Mouse (Mus musculus) neutrophil, adult 83 days (primary cell): ENCODE measurements around the gene Sdf4. TPM values are rescaled to one million over a fixed set of nuclear protein-coding genes. Genes with fewer than 3 reads are reported as not detected.

ENCODE experiments used
- total RNA-seq, 2 experiments: library from RNA; stranded (reverse); gene quantifications; one replicate each; pipeline ENCODE4 v1.2.4; 2023

The Sdf4 gene
- total RNA-seq: 100 to 1,000 TPM; 107 to 110 TPM

DNA sequence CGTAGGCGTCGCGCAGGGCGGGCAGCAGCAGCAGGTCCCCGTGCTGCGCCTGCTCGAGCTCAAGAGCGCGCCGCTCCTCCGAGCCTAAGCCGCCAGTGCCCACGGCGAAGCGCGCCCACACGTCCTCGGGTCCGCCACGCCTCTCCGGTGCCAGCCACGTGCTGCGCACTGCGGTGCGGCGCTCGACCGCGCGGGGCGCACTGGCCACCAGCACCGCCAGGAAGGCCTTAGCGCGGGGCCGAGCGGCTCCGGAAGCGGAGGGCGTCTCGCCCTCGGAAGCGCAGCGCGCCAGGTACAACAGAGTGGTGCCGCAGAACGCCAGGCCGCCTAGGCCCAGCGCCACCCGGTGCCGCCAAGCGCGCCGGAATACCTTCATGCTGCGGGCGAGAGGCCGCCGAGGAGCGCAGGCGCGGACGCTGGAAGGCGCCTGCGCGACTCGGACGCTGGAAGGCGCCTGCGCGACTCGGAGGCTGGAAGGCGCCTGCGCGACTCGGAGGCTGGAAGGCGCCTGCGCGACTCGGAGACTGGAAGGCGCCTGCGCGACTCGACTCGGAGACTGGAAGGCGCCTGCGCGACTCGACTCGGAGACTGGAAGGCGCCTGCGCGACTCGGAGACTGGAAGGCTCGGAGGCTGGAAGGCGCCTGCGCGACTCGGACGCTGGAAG lies at the start of gene Sdf4, which contains the start of gene B3galt6:
Gene Sdf4 (plus strand): TSS at position 632 of the 665 bp plus-strand sequence.
Gene B3galt6 (minus strand): TSS at position 409 of the 665 bp plus-strand sequence.

DNA sequence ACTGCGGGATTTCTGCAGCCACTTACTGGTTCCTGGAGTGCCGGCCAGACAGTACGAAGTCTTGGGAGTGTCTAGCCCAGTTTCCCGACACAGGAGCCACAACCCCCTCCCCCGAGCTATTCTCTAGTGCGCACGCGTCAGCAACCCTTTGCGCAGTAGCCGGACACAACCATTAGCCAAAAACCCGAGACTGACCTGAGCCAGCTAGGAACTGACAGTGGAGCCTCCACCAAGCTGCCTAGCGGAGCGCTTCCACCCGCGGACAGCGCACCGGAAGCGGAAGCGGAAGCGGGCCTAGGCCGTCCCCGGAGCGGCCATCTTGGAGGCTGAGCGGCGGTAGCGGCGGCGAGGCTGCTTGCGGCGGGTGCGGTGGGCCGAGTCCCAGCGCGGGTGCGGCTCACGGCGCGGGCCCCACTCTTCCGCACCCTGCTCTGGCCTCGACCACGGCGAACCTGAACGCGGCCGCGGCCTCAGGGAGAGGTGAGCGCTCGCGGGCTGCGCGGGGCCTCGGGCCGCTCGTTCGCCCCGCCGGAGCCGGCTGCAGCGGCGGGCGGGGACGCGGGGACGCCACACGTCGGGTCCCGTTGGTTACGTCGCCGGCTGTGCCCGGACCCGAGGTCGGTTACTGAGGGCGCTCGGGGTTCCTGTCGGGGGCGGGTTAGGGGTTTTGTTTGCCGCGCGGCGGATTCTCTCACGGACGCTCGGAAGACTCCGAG lies 49.0 kb upstream of the Sdf4 start, which contains the start of gene Ube2j2:
Gene Ube2j2 (plus strand): TSS at position 298 of the 716 bp plus-strand sequence.

DNA sequence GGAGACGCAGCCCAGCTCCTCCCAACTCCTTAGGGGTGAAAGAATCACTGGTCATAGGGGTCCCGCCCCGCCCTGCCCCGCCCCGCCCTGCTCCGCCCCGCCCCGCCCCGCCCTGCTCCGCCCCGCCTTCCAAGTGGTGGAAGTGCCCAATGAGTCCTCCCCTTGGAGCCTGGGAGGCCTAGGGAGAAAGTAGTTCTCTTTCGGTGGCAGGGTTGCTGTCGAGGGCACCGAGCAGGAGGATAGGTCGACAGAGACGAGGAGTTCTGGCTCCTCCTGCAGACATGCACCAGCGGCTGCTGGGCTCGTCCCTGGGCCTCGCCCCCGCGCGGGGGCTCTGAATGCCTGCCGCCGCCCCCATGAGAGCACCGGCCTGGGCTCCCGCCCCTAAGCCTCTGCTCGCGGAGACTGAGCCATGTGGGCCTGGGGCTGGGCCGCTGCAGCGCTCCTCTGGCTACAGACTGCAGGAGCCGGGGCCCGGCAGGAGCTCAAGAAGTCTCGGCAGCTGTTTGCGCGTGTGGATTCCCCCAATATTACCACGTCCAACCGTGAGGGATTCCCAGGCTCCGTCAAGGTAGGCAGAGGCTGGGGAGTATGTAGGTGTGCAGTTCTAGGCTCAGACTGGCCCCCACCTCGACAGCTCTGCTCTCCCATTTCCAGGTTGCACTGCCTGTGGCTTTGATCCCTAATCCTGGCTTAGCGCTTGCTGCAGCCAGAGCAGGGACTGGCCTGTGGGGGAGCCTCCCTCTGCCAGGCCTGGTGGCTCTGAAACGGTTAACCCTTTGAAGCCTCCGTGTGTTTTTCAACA lies 30.3 kb upstream of the Sdf4 start, which contains the start of gene C1qtnf12:
Gene C1qtnf12 (plus strand): TSS at position 152 of the 805 bp plus-strand sequence.

DNA sequence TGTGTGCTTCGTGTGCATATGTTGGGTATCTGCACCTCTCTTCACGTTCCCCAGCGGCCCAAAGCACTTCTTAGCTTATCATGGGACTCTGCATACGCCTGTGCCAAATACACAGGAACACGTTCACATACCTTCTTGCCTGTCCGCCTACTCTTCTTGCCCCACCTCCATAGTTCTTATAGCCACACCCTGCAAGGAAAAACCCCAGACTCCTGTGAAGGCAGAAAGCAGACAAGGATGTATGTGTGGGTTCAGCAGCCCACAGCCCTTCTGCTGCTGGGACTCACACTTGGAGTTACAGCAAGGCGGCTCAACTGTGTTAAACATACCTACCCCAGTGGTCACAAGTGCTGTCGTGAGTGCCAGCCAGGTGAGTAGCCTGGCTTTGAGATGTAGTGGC lies 21.0 kb downstream of the Sdf4 start, which contains the start of gene Tnfrsf4:
Gene Tnfrsf4 (plus strand): TSS at position 207 of the 400 bp plus-strand sequence.

DNA sequence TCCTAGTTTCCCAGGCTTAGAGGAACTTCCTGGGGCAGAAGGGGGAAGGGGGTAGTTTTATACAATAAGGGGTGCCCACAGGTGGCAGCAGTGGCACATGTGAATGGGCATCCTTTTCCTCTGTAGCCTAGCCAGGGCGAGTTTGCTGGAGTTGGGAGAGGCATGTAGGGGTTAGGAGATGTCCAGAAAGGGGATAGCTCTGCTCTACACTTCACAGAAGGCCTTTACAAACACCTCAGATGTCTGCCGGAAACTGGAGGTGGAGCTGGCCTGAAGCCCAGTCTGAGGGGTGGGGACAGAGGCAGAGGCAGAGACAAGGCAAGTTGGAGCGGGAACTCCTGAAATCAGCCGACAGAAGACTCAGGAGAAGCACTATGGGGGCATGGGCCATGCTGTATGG lies 33.3 kb downstream of the Sdf4 start, which contains the start of gene Tnfrsf18:
Gene Tnfrsf18 (plus strand): TSS at position 152 of the 400 bp plus-strand sequence.

DNA sequence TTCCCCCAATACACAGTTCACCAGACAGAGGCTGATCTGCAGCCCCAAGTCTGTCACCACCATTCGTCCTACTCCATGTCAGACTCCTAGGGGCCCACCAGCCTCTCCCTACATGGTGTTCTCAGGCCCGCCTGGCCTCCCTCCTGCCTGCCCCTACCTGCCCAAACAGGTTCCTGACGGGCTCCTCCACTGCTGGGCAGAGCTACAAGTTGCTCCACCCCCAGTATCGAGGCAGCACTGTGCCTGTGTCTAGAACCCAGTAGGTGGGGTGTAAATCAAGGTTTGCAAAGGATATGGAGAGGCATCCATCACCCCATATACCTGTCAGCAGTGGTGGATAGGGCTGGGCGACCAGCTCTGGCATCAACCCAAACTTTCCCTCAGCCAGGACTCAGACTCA lies 66.6 kb downstream of the Sdf4 start, which contains the start of gene Ttll10:
Gene Ttll10 (minus strand): TSS at position 154 of the 400 bp plus-strand sequence.

Other genes starting within 250 kb of the Sdf4 start
- 10 to 100 TPM; 14.9 to 15.3 TPM for gene Atad3a, start 231.8 kb upstream of the Sdf4 start, total RNA-seq
- gene Vwa1, start 218.2 kb upstream of the Sdf4 start, total RNA-seq: under 1 TPM; 0.09 to 0.11 TPM
- not detected for gene Tmem88b, start 207.0 kb upstream of the Sdf4 start, total RNA-seq
- not detected for gene Ankrd65, start 202.4 kb upstream of the Sdf4 start, total RNA-seq
- 10 to 100 TPM; 47.8 to 55.1 TPM for gene Mrpl20, start 190.0 kb upstream of the Sdf4 start, total RNA-seq
- gene Ccnl2, start 180.4 kb upstream of the Sdf4 start, total RNA-seq: 100 to 1,000 TPM; 114 to 134 TPM
- gene Aurkaip1, start 161.6 kb upstream of the Sdf4 start, total RNA-seq: 10 to 100 TPM; 81.9 to 91.0 TPM
- gene Mxra8, start 153.2 kb upstream of the Sdf4 start, total RNA-seq: 1 to 10 TPM in 1 of 2 experiments, under 1 TPM in 1; 0.57 to 1.3 TPM
- gene Dvl1, start 145.5 kb upstream of the Sdf4 start, total RNA-seq: 10 to 100 TPM; 43.2 to 47.3 TPM
- gene Tas1r3, start 129.5 kb upstream of the Sdf4 start, total RNA-seq: 1 to 10 TPM; 2.5 to 2.7 TPM
- gene Cptp, start 123.4 kb upstream of the Sdf4 start, total RNA-seq: 10 to 100 TPM; 17.2 to 22.4 TPM
- gene Ints11, start 123.3 kb upstream of the Sdf4 start, total RNA-seq: 10 to 100 TPM; 35.3 to 37.1 TPM
- 10 to 100 TPM; 10.8 to 11.2 TPM for gene Pusl1, start 101.1 kb upstream of the Sdf4 start, total RNA-seq
- gene Acap3, start 101.0 kb upstream of the Sdf4 start, total RNA-seq: 10 to 100 TPM; 59.6 to 69.9 TPM
- 10 to 100 TPM; 59.5 to 79.0 TPM for gene Ube2j2, start 49.0 kb upstream of the Sdf4 start, total RNA-seq
- 10 to 100 TPM; 30.9 to 60.7 TPM for gene C1qtnf12, start 30.6 kb upstream of the Sdf4 start, total RNA-seq
- 1 to 10 TPM; 2.5 TPM for gene B3galt6, start 223 bp upstream of the Sdf4 start, total RNA-seq
- gene Tnfrsf4, start 21.0 kb downstream of the Sdf4 start, total RNA-seq: 1 to 10 TPM; 1.5 to 2.8 TPM
- 1 to 10 TPM; 3.2 to 4.0 TPM for gene Tnfrsf18, start 33.3 kb downstream of the Sdf4 start, total RNA-seq
- gene Ttll10, start 66.5 kb downstream of the Sdf4 start, total RNA-seq: not detected
- gene 9430015G10Rik, start 117.1 kb downstream of the Sdf4 start, total RNA-seq: 10 to 100 TPM; 16.1 to 18.7 TPM
- gene Rnf223, start 137.6 kb downstream of the Sdf4 start, total RNA-seq: under 1 TPM; 0.44 to 0.46 TPM
- gene Agrn, start 204.6 kb downstream of the Sdf4 start, total RNA-seq: 10 to 100 TPM; 13.1 to 18.7 TPM
- gene Isg15, start 207.9 kb downstream of the Sdf4 start, total RNA-seq: 10 to 100 TPM in 1 of 2 experiments, 1 to 10 TPM in 1; 6.9 to 14.9 TPM
- gene AW011738, start 210.4 kb downstream of the Sdf4 start, total RNA-seq: 10 to 100 TPM in 1 of 2 experiments, 1 to 10 TPM in 1; 6.5 to 10.3 TPM
- gene Perm1, start 223.0 kb downstream of the Sdf4 start, total RNA-seq: under 1 TPM in 1 of 2 experiments, not detected in 1; 0.09 TPM
- 10 to 100 TPM; 15.6 to 18.2 TPM for gene Plekhn1, start 242.0 kb downstream of the Sdf4 start, total RNA-seq
- 10 to 100 TPM; 26.6 to 31.4 TPM for gene Noc2l, start 243.1 kb downstream of the Sdf4 start, total RNA-seq